Mouse (Mus musculus): ENCODE results near the gene Acan.

Acan gene

GRCm38 (mm10) chr7:79053383-79053889 is at the start of gene Acan:
TSS of gene Acan (plus strand) at chr7:79053483.
- DNase-seq (ENCODE audit: low spot score) = no peak

GRCm38 (mm10) chr7:79021293-79021905 is 31.9 kb upstream of the Acan start:
- no peak for DNase-seq (ENCODE audit: low spot score)

DNA sequence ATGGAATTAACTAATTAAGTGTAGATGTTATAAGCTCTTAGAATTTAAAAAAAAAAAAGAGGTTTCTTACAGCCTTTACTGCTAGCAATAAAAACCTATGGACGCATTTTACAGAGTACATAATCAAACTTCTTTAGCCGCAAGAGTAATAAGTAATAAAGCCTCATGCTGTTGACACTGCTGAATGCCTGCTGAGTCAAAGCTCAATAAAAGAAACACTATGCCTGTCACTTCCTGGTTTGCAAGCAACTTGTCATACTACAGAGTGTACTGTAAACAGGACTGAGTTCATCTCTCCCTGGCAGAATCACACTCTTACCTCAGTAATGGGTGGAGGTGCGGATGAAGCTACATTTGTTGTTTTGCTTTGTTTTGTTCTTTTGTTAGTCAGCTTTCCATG is 24.1 kb upstream of the Acan start:
- no peak for DNase-seq (ENCODE audit: low spot score)

DNA sequence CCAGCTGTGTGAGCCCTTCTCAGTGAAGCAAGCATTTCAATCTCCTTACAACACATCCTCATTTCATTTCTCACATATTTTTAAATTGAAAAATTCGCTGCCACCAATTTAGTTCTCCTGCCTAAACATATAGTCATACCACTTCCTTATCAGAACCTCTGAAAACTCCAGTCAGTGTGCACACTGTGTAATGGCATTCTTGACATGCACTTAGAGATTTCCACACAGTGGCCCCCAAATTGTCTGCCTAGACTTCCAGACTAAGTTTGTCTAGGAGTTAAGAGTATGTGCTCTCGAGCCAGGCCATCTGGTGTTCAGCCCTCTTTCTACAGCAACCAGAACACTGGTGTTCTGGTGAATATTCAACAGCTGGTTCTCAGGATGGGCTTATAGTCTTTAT is 19.5 kb upstream of the Acan start:
- no peak for DNase-seq (ENCODE audit: low spot score)

- no peak for DNase-seq (ENCODE audit: low spot score)
Observed at GRCm38 (mm10) chr7:79034521-79034920, 18.8 kb upstream of the Acan start.

DNA sequence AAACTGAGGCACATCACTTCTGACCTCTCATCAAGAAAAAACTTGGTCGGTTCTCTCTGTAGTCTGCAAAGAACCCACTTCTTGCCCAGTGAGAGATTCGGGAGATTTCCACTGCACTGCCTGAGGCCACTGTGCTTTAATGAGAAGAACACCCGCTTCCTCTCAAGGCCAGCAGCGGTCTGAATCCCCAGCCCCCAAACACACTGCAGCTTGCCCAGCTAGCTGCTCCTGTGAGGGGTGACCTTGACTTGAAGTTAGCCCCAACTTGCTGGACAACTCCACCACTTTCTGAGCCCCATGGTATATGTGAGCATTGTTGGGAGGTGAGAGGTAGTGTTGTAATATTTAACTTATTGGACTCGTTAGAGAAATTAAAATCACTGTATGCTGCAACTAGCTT is 1.2 kb upstream of the Acan start:
- DNase-seq (ENCODE audit: low spot score) = no peak

DNA sequence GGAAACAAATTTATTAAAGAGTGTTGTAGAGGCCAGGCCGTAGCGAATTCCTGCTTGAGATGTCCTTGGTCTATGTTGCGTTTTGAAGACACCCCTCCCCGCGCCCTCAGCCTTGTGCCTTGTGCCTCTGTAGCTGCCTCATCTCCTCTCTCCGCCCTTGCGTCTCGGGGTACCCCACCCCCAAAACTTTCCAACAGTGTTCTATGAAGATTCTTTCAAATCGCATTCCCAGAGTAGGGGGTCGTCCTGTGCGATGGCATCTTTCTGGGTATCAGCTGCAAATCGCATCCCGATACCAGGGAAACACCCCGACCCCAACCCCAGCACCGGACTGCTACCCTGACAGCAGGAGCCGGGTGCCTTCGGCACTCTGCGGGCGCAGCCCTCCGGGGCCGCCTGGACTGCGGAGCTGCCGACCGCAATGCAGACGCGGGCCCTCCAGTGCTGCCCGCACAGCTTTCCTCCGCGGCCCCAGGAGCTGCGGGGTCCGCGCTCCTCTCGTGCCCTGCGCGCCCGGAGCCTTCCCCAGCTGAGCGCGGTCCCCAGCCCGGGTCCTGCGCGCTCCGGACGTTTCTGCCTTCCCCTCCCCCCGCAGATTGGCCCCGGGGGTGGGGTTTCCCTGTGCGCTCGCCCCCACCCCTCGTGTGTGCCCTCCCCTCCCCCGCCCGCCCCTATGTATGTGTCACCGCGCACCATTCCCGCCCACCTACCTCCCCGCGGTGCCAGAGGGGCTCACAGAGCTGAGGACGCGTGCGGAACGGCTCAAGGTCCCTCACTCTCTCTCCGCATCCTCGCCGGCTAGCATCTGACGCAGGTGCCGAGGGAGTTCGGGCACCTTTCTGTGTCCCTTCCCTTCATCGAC is 531 bp upstream of the Acan start:
- no peak for DNase-seq (ENCODE audit: low spot score)

- DNase-seq (ENCODE audit: low spot score) = no peak
Observed at GRCm38 (mm10) chr7:79054111-79054510, 828 bp downstream of the Acan start.

DNA sequence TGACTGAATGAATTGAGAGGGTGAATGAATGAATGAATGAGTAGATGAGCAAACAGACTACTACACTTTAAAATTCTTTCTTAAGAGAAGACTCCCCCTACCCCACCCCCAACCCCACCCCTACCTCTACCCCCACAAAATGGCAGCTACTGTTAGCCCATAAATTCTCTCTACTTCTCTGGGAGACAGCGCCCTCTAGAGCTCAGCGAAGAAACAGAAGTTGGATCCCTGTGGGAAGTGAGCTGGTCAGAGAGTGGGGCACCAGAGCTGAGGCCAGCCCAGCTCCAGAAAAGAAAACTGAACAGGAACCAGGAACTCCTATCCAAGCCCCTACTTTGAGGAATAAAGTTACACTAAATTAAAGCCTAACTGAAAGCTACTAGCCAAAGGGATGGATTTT is 5.3 kb downstream of the Acan start:
- no peak for DNase-seq (ENCODE audit: low spot score)

GRCm38 (mm10) chr7:79067466-79067865 is 14.2 kb downstream of the Acan start:
- no peak for DNase-seq (ENCODE audit: low spot score)

- DNase-seq (ENCODE audit: low spot score) = no peak
Observed at GRCm38 (mm10) chr7:79068231-79068630, 14.9 kb downstream of the Acan start.

- DNase-seq (ENCODE audit: low spot score) = no peak
Observed at GRCm38 (mm10) chr7:79079212-79079611, 25.9 kb downstream of the Acan start.

- no peak for DNase-seq (ENCODE audit: low spot score)
Observed at GRCm38 (mm10) chr7:79080572-79081399, 27.5 kb downstream of the Acan start.

DNA sequence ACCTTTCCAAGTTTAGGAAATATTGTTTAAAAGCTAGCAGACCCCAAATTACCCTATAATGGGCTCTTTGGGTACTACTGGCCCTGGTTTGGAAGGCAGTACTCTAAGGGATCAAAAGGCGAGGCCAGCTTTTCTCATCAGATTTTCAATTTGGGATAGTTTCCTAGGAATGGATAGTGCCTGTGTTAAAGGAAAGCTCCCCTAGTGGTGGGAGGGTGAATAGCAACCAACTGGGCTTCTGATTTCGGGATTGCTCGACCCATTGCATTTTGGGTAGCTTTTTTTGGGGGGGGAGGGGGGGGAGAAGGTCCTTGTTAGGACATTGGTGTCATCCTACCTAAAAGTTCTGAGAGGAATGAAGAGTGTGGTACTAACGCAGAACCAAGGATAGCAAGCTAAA is 35.8 kb downstream of the Acan start:
- no peak for DNase-seq (ENCODE audit: low spot score)

GRCm38 (mm10) chr7:79096492-79096891 is 43.2 kb downstream of the Acan start:
- no peak for DNase-seq (ENCODE audit: low spot score)

- DNase-seq (ENCODE audit: low spot score) = no peak
Observed at GRCm38 (mm10) chr7:79113848-79114247, 60.6 kb downstream of the Acan start.

DNA sequence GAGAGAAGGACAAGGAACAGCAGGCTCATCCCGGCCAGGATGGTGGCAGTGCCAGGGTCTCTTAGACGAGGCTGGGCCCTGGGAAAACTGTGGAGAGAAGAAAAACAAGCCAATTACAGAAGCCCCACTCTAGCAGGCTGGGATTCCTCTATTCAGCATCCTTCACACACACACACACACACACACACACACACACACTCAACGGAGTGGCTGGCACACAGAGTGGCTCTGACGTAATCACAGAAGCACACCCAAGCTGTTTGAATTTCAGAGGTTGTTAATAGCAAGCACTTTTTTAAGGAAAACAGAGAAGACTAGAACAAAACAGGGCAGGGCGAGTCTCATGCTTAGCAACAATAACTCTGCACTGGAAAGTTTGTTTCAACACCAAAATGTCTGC is 70.2 kb downstream of the Acan start:
- no peak for DNase-seq (ENCODE audit: low spot score)

- no peak for DNase-seq (ENCODE audit: low spot score)
Observed at GRCm38 (mm10) chr7:79129883-79130282, 76.6 kb downstream of the Acan start.

DNA sequence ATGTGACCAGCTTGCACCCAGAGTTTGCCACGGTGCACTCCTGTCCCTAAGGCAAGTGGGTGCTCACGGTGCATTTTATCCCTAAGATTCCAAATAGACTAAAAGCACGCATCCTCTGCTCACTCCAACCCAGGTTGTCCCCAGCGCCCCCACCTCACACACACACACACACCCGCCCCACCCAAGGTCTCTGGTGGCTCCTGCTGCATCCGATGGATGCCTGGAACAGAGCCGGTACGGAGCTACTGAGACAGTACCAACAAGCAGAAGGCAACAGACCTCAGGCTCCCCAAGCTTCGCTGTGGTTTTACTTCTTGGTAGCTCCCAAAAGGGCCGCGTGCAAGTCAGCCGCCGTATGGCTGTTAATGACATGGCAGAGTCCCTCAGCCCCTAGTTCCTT is 77.1 kb downstream of the Acan start:
- DNase-seq (ENCODE audit: low spot score) = no peak

DNA sequence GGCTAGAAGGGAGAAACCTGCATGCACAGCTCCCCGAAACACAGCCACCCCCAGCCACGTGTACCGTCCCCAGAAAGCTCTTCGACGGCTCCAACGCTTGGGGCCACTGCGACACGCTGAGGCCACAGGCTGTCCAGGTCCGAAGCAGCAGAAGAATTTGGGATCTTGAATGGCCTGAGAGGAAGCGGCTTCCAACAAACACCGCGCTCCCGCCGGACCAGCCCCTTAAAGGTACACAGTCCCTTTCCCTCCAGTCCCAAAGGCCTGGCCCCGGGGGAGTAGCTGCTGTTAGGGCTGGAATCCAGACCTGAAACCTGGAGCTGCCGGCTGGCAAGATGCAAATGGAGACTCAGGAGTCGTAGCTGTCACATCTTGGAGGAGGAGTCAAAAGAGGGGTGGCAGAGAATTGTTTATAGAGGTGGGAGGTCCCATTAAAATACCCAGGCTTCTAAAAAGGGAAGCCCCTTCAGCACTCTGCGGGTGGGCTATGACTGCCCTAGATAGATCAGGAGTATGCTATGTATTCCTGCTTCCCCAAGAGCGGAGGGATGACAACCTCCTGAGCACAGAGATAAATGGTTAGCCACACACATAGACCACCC is 77.7 kb downstream of the Acan start, which contains the start of gene Hapln3:
Gene Hapln3 (minus strand): TSS at position 176 of the 602 bp plus-strand sequence.
- no peak for DNase-seq (ENCODE audit: low spot score)

GRCm38 (mm10) chr7:79133391-79133790 is 80.1 kb downstream of the Acan start:
- no peak for DNase-seq (ENCODE audit: low spot score)

- DNase-seq (ENCODE audit: low spot score) = no peak
Observed at GRCm38 (mm10) chr7:79139328-79139824, 86.1 kb downstream of the Acan start.

Data from left cerebral cortex, adult 11 months (tissue).